Mouse (Mus musculus): ENCODE results near the gene Atp10a. TPM values are rescaled to one million over a fixed set of nuclear protein-coding genes. Genes with fewer than 3 reads are reported as not detected.
A peak's percentile ranks its signal among the peaks of the same experiment; 100 is the strongest.

Gene Atp10a
- total RNA-seq, 1 experiment from 2014 or later, result 17.9 TPM

- peak; percentile 94 for ATAC-seq (replicated peaks; ENCODE audit: low read depth, poor library complexity, severe bottlenecking)
These were observed 114.3 kb downstream of the Atp10a start for GRCm38 (mm10) chr7:58770254-58770653.

- ATAC-seq (replicated peaks; ENCODE audit: low read depth, poor library complexity, severe bottlenecking), result no peak
These were observed 116.2 kb downstream of the Atp10a start for GRCm38 (mm10) chr7:58772048-58772690.

GRCm38 (mm10) chr7:58779146-58779545, 123.2 kb downstream of the Atp10a start:
- ATAC-seq (replicated peaks; ENCODE audit: low read depth, poor library complexity, severe bottlenecking), result no peak

- no peak for ATAC-seq (replicated peaks; ENCODE audit: low read depth, poor library complexity, severe bottlenecking)
These were observed 131.0 kb downstream of the Atp10a start for GRCm38 (mm10) chr7:58786986-58787385.

- peak; percentile 39; the same call in 1 of the 2 replicates for ATAC-seq (replicated peaks; ENCODE audit: low read depth, poor library complexity, severe bottlenecking)
These were observed 131.6 kb downstream of the Atp10a start for GRCm38 (mm10) chr7:58787585-58787984.

- no peak for ATAC-seq (replicated peaks; ENCODE audit: low read depth, poor library complexity, severe bottlenecking)
These were observed 132.7 kb downstream of the Atp10a start for GRCm38 (mm10) chr7:58788424-58789261.

GRCm38 (mm10) chr7:58797281-58797680, 141.3 kb downstream of the Atp10a start:
- ATAC-seq (replicated peaks; ENCODE audit: low read depth, poor library complexity, severe bottlenecking), result no peak

- no peak for ATAC-seq (replicated peaks; ENCODE audit: low read depth, poor library complexity, severe bottlenecking)
These were observed 144.9 kb downstream of the Atp10a start for GRCm38 (mm10) chr7:58800916-58801315.

GRCm38 (mm10) chr7:58801791-58802190, 145.8 kb downstream of the Atp10a start:
- no peak for ATAC-seq (replicated peaks; ENCODE audit: low read depth, poor library complexity, severe bottlenecking)

GRCm38 (mm10) chr7:58822147-58822681, 166.2 kb downstream of the Atp10a start:
- ATAC-seq (replicated peaks; ENCODE audit: low read depth, poor library complexity, severe bottlenecking), result no peak

GRCm38 (mm10) chr7:58824686-58825085, 168.7 kb downstream of the Atp10a start:
- no peak for ATAC-seq (replicated peaks; ENCODE audit: low read depth, poor library complexity, severe bottlenecking)

GRCm38 (mm10) chr7:58829111-58829510, 173.1 kb downstream of the Atp10a start:
- ATAC-seq (replicated peaks; ENCODE audit: low read depth, poor library complexity, severe bottlenecking), result peak; percentile 30; the same call in 1 of the 2 replicates

GRCm38 (mm10) chr7:58836855-58837606, 181.1 kb downstream of the Atp10a start:
- ATAC-seq (replicated peaks; ENCODE audit: low read depth, poor library complexity, severe bottlenecking), result peak; percentile 89

GRCm38 (mm10) chr7:58840367-58840766, 184.4 kb downstream of the Atp10a start:
- ATAC-seq (replicated peaks; ENCODE audit: low read depth, poor library complexity, severe bottlenecking), result no peak

- ATAC-seq (replicated peaks; ENCODE audit: low read depth, poor library complexity, severe bottlenecking), result no peak
These were observed 185.1 kb downstream of the Atp10a start for GRCm38 (mm10) chr7:58841066-58841465.

GRCm38 (mm10) chr7:58842818-58843217, 186.9 kb downstream of the Atp10a start:
- no peak for ATAC-seq (replicated peaks; ENCODE audit: low read depth, poor library complexity, severe bottlenecking)

- peak; percentile 96 for ATAC-seq (replicated peaks; ENCODE audit: low read depth, poor library complexity, severe bottlenecking)
These were observed 187.9 kb downstream of the Atp10a start for GRCm38 (mm10) chr7:58843767-58844445.

- no peak for ATAC-seq (replicated peaks; ENCODE audit: low read depth, poor library complexity, severe bottlenecking)
These were observed 188.5 kb downstream of the Atp10a start for GRCm38 (mm10) chr7:58844449-58844848.

GRCm38 (mm10) chr7:58858921-58859320, 203.0 kb downstream of the Atp10a start:
- peak; percentile 96 for ATAC-seq (replicated peaks; ENCODE audit: low read depth, poor library complexity, severe bottlenecking)

- no peak for ATAC-seq (replicated peaks; ENCODE audit: low read depth, poor library complexity, severe bottlenecking)
These were observed 207.2 kb downstream of the Atp10a start for GRCm38 (mm10) chr7:58863174-58863573.

Measured in common myeloid progenitor, adult 5-6 weeks (primary cell).